Mouse (Mus musculus) liver, embryonic 11.5 days (tissue): ENCODE measurements around the gene Rap1b. TPM values are rescaled to one million over a fixed set of nuclear protein-coding genes. Genes with fewer than 3 reads are reported as not detected.

Source experiments
- ATAC-seq: fragments of 200-750 bp; cut with Nextera tagmentation; replicated peaks from 2 replicates; pipeline ENCODE4 v1.8.0; 2017; ENCODE audit warnings: moderate number of reproducible peaks, mild to moderate bottlenecking, moderate TSS enrichment, moderate library complexity; ENCODE audit not compliant: low FRiP score
- DNase-seq: peaks from one replicate; pipeline ENCODE4 v3.0.0-alpha.2; 2017; ENCODE audit warnings: low spot score
- H3K27ac ChIP-seq: fragments of 300-500 bp; sonication (generic); 2 replicates; pipeline ENCODE4 v1.5.1; 2014; ENCODE audit warnings: mild to moderate bottlenecking, low read depth, low read length, control low read depth
- H3K27me3 ChIP-seq: fragments of 300-500 bp; sonication (generic); replicated peaks from 2 replicates; pipeline ENCODE4 v1.6.1; 2014; ENCODE audit warnings: low read length, mixed read lengths; ENCODE audit not compliant: control insufficient read depth, insufficient read depth
- H3K36me3 ChIP-seq: fragments of 300-500 bp; sonication (generic); 2 replicates; pipeline ENCODE4 v1.6.1; 2014; ENCODE audit warnings: mild to moderate bottlenecking, low read length, moderate library complexity, mixed read lengths; ENCODE audit not compliant: control insufficient read depth, insufficient read depth
- H3K4me1 ChIP-seq: fragments of 300-500 bp; sonication (generic); replicated peaks from 2 replicates; pipeline ENCODE4 v1.6.1; 2014; ENCODE audit warnings: low read length, mixed read lengths; ENCODE audit not compliant: control insufficient read depth, insufficient read depth
- H3K4me2 ChIP-seq: fragments of 300-500 bp; sonication (generic); 2 replicates; pipeline ENCODE4 v1.6.1; 2014; ENCODE audit warnings: mild to moderate bottlenecking, control low read depth, moderate library complexity
- H3K4me3 ChIP-seq: fragments of 300-500 bp; sonication (generic); 2 replicates; pipeline ENCODE4 v1.5.1; 2014; ENCODE audit warnings: low read depth, low read length, control low read depth
- H3K9ac ChIP-seq: fragments of 300-500 bp; sonication (generic); 2 replicates; pipeline ENCODE4 v1.6.1; 2014; ENCODE audit warnings: low read depth, low read length, control low read depth
- H3K9me3 ChIP-seq: fragments of 300-500 bp; sonication (generic); 2 replicates; pipeline ENCODE4 v1.6.1; 2016; ENCODE audit warnings: low read length, inconsistent platforms, mixed read lengths; ENCODE audit not compliant: control insufficient read depth
- WGBS: fragments of 180-500 bp; shearing (Covaris S2); extraction: QIAGEN DNeasy Blood & Tissue Kit; methylation state at CpG from one replicate; pipeline ENCODE4 v1.1.7; 2014; 5-methylcytosine and 5-hydroxymethylcytosine counted together
- polyA plus RNA-seq: library from polyadenylated mRNA; unstranded; fragments of >200 nt; fragmentation: Nextera tagmentation; extraction: Ambion mirVana; gene quantifications from 2 replicates; pipeline ENCODE4 v1.2.1, GENCODE M21; 2014

The Rap1b gene
- polyA plus RNA-seq, 1 experiment from 2014 or later: 252 TPM

- H3K27me3 ChIP-seq: no peaks in the 10 kb centered on the region
- H3K4me2 ChIP-seq: no peak overlapping the region
- peaks cover 60% of the 10 kb centered on the region for H3K36me3 ChIP-seq
- no peak overlapping the region for H3K4me3 ChIP-seq
- H3K4me1 ChIP-seq: no peaks in the 10 kb centered on the region
- no peak for DNase-seq
- ATAC-seq: no peak
- WGBS: 93% methylated on average over 17 of the region's 17 CpGs
- H3K9me3 ChIP-seq: no peaks in the 10 kb centered on the region
- H3K9ac ChIP-seq: no peak overlapping the region
- no peak overlapping the region for H3K27ac ChIP-seq
Measured at GRCm38 (mm10) chr10:117772364-117773105, 73.3 kb downstream of the Rap1b start.

- Histone ChIP-seq H3K27ac (no peak overlapping the region), H3K9me3 (no peaks in the 10 kb centered on the region), H3K4me2 (no peak overlapping the region), H3K4me3 (no peak overlapping the region), H3K27me3 (no peaks in the 10 kb centered on the region), H3K36me3 (peaks cover 54% of the 10 kb centered on the region), H3K4me1 (no peaks in the 10 kb centered on the region), H3K9ac (no peak overlapping the region)
- DNase-seq: no peak
- 95% methylated on average over 10 of the region's 10 CpGs for WGBS
- ATAC-seq: no peak
Measured at GRCm38 (mm10) chr10:117771131-117771510, 74.7 kb downstream of the Rap1b start.

- Histone ChIP-seq H3K9ac (no peak overlapping the region), H3K36me3 (peaks cover 55% of the 10 kb centered on the region), H3K4me3 (no peak overlapping the region), H3K27me3 (no peaks in the 10 kb centered on the region), H3K27ac (no peak overlapping the region), H3K4me2 (no peak overlapping the region), H3K9me3 (no peaks in the 10 kb centered on the region), H3K4me1 (no peaks in the 10 kb centered on the region)
- DNase-seq (no peak), ATAC-seq (no peak)
- 93% methylated on average over 18 of the region's 18 CpGs for WGBS
Measured at GRCm38 (mm10) chr10:117770286-117771130, 75.3 kb downstream of the Rap1b start.

- 93% methylated on average over 9 of the region's 9 CpGs for WGBS
- H3K36me3 ChIP-seq: peaks cover 50% of the 10 kb centered on the region
- ATAC-seq: no peak
Measured at GRCm38 (mm10) chr10:117769541-117770285, 76.1 kb downstream of the Rap1b start.

GRCm38 (mm10) chr10:117768141-117768440 lies 77.7 kb downstream of the Rap1b start:
- Histone ChIP-seq H3K27me3 (no peaks in the 10 kb centered on the region), H3K27ac (no peak overlapping the region), H3K36me3 (peaks cover 44% of the 10 kb centered on the region), H3K4me2 (no peak overlapping the region), H3K9ac (no peak overlapping the region), H3K4me3 (no peak overlapping the region), H3K9me3 (no peaks in the 10 kb centered on the region), H3K4me1 (no peaks in the 10 kb centered on the region)
- DNase-seq: no peak
- ATAC-seq: no peak
- WGBS: 90% methylated on average over 7 of the region's 7 CpGs

More at GRCm38 (mm10) chr10:117769541-117770285, 76.1 kb downstream of the Rap1b start:
- no peak overlapping the region for H3K27ac ChIP-seq
- no peaks in the 10 kb centered on the region for H3K9me3 ChIP-seq
- H3K4me1 ChIP-seq: no peaks in the 10 kb centered on the region
- no peak overlapping the region for H3K4me2 ChIP-seq
- H3K4me3 ChIP-seq: no peak overlapping the region
- H3K27me3 ChIP-seq: no peaks in the 10 kb centered on the region
- DNase-seq: no peak
- H3K9ac ChIP-seq: no peak overlapping the region

- Histone ChIP-seq H3K4me3 (no peak overlapping the region), H3K4me1 (no peaks in the 10 kb centered on the region), H3K27ac (no peak overlapping the region), H3K36me3 (peaks cover 40% of the 10 kb centered on the region), H3K27me3 (no peaks in the 10 kb centered on the region), H3K9me3 (no peaks in the 10 kb centered on the region), H3K4me2 (no peak overlapping the region), H3K9ac (no peak overlapping the region)
- no peak for ATAC-seq
- no peak for DNase-seq
- WGBS: 89% methylated on average over 10 of the region's 10 CpGs
Measured at GRCm38 (mm10) chr10:117767286-117768140, 78.3 kb downstream of the Rap1b start.

- WGBS: 95% methylated on average over 5 of the region's 5 CpGs
- H3K27ac ChIP-seq: no peak overlapping the region
- no peak overlapping the region for H3K9ac ChIP-seq
- H3K36me3 ChIP-seq: peaks cover 41% of the 10 kb centered on the region
- DNase-seq (no peak), ATAC-seq (no peak)
- no peaks in the 10 kb centered on the region for H3K27me3 ChIP-seq
- no peak overlapping the region for H3K4me3 ChIP-seq
- no peaks in the 10 kb centered on the region for H3K4me1 ChIP-seq
- no peak overlapping the region for H3K4me2 ChIP-seq
- no peaks in the 10 kb centered on the region for H3K9me3 ChIP-seq
Measured at GRCm38 (mm10) chr10:117766896-117767160, 79.0 kb downstream of the Rap1b start.

- Histone ChIP-seq H3K4me3 (no peak overlapping the region), H3K4me1 (no peaks in the 10 kb centered on the region), H3K9me3 (no peaks in the 10 kb centered on the region), H3K4me2 (no peak overlapping the region), H3K27ac (no peak overlapping the region), H3K9ac (no peak overlapping the region), H3K27me3 (no peaks in the 10 kb centered on the region), H3K36me3 (peaks cover 43% of the 10 kb centered on the region)
- no peak for DNase-seq
- ATAC-seq: no peak
- 94% methylated on average over 16 of the region's 16 CpGs for WGBS
Measured at GRCm38 (mm10) chr10:117766111-117766895, 79.5 kb downstream of the Rap1b start.
